Mouse (Mus musculus): ENCODE results near the gene B3gnt2.
"Not testable (repeated sequence)": the region's sequence is repeated elsewhere in the genome, so short reads cannot be mapped to it uniquely, and the experiment has no call there.

B3gnt2 gene

DNA sequence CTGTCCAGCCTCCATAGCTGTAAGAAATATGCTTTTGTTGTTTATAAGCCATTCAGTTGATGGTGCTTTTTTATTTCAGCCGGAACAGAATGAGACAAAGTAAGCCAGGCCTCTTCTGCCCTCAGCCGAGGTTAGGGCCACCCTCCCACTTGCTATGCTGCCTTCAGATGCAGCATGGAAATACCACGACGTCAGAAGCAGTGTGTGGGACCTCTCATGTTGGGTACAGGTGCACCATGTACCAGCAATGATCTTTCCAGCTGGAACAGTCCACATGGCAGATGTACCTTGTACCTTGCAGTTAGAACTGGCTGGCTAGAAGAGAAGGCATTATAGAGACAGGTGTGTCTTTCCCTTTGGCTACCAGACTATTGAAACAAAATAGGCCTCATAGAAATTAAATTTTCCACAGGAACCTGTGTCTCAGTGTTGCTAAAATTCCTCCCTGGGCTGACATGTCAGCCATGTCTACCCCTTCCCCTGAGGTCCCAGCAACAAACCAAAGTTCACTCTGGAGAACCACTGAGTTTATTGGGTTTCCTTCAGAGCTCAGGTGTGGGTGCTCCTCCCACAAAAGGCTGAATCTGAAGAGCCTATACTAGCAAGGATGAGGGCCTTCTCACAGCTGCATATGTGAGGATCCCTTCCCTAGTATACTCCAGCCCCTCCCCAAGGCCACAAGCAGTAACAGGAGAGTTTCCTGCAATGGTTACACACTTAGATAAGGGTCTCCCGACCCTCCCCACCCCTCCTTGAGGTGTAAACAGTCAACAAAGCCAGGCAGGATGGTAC lies 121.1 kb downstream of the B3gnt2 start:
- no peak for DNase-seq (ENCODE audit: extremely low read depth, low read depth, low spot score)

DNA sequence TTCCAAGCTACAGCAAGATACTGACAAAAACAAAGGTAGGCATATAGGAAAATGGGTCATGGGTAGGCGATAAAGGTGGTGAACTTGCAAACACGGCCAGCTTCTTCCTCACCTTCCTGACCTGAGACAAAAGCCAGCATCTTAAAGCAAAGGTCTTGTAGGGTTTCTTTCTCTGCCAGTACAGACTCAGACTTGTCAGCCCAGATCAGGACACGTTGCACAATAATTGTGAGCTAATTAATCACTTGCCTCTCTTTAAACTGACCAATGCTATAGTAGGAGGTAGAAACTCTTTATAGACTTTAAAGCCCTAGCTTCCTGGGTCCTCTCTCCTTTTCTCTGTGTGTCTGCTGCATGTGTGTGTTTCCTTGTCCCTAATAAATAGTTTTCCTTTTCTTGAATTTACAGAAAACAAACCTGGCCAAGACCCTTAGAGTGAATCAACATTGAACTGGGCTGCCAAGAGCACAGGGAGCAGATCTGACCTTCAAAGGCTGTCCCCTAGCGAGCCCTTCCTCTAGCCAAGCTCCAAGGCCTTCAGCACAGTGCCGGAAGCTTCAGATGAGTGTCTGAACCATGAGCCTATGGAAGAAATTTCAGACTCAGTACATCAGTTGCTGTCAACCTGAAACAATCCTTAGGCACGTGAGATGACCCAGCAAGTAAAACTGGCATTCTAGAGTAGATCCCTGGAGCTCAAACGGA lies 124.1 kb downstream of the B3gnt2 start:
- DNase-seq (ENCODE audit: extremely low read depth, low read depth, low spot score): peak; percentile 64

DNA sequence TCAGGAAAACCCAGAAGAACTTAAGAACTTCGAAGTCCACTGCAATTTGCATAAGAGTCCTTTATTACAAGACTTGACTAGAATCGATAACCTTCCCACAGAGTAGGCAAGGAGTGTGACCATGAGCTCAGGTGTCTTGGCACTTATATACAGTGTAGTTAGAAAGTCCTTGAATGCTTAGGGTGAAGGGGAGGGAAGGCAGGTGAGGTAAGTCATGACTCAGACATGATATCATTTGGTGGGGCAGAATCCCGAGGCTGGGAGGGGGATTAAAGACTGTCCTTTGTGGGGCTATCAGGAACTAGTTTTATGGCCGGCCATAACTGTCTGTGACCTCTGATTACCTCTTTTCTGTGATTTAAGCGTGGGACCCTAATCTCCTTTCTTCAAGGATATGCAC lies 125.6 kb downstream of the B3gnt2 start:
- not testable (repeated sequence) for DNase-seq (ENCODE audit: extremely low read depth, low read depth, low spot score)

DNA sequence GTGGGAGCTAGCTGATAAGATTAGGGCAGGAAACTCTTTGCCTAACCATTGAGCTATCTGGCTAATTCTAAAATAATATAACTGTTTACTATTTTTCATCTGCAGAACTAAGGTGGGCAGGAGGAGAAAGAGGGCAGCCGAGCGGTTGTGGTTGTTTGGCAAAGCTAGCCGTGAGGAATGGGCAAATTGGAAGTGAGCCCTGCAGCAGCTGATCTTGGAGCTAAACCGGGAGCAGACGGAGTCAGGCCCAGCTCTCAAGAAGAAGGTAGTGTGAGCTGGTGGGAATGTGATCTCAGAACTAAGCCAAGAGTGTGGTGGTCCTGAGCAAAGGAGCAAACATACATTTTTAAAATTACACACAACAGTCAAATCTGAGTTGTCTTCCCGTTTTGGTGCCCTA lies 126.8 kb downstream of the B3gnt2 start:
- no peak for DNase-seq (ENCODE audit: extremely low read depth, low read depth, low spot score)

DNA sequence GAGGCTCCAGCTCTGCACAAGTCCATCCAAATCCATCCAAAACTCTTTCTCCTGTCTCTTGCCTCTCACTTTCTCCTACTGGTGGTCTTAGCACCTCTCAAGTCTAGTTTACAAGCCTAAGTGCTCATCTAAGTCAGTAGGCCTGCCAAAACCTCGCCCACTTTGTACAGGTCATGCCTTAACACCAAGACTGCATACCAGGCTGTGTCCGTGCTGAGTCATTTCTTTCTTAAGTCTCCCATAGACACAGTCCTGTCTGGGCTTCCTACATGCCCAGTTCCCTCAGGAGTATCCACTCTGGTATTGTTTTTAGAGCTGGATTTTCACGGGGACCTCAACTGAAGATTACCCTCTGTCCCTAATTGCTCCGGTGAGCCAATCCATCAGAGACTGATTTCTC lies 127.9 kb downstream of the B3gnt2 start:
- no peak for DNase-seq (ENCODE audit: extremely low read depth, low read depth, low spot score)

DNA sequence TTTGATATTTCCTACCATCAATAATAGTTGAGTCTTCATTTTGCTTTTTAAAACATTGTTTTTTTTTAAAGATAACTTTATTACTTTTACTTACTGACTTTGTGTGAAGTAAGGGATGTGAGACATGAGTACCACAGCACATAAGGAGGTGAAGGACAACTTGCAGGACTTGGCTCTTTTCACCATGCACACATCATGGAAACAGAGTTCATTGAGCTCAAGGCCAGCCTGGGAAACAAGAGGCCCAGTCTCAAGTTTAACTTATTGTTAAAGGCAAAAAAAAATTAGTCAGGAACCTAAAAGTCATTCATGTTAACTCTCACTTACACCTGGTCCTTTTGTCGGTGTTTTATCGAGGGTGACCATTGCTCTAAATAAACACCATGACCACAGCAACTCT lies 137.7 kb downstream of the B3gnt2 start:
- no peak for DNase-seq (ENCODE audit: extremely low read depth, low read depth, low spot score)

DNA sequence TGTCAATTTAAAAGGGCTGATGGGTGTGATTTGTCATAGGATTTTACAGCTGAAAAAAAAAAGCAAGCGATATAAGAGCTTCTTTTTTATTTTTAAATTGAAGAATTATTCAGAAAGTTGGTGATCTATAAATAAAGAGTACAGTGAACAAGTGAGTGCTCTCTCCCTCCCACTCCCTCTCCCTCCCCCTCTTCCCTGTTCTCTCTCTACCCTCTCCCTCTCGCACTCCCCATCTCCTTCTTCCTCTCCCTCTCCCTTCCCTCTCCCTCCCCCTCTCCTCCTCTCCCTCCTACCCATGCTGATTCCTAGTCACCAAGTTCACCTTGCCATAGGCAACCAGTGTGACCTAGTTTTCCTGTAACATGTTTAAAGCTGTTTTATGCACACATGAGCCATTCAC lies 140.7 kb downstream of the B3gnt2 start:
- DNase-seq (ENCODE audit: extremely low read depth, low read depth, low spot score): no peak

DNA sequence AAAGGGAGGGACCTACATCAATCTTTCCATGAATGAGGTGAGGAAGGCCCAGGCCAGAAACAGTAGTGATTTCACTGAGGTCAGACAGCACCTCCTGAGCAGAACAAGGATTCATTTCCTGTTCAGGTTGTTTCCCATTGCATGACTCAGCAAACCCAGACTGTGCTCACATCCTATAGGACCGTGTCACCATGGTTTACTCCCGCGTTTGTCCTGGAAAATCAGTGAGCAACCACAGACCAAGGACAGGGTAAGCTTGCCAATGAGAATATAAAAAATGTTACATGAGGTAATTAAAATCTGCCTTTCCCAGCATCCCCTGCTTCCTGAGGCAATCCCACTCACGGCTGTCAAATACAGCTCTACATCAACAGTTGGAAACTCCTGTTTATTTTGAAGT lies 141.2 kb downstream of the B3gnt2 start:
- no peak for DNase-seq (ENCODE audit: extremely low read depth, low read depth, low spot score)

DNA sequence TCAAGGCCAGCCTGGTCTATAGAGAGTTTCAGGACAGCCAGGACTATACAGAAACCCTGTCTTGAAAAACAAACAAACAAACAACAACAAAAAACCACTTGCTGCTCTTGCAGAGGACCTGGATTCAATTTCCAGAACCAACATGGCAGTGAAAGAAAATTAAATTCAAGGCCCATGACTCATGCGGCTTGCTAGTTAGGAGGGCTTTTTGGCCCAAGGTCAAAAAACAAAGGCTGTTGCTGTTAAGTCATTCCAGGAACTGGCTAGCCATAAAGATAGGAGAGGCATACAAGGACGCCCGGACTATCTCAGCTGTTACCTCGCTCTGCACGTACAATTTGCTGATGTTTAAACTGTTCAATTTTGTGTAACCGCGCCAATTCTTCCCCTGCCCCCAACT lies 142.7 kb downstream of the B3gnt2 start:
- no peak for DNase-seq (ENCODE audit: extremely low read depth, low read depth, low spot score)

DNA sequence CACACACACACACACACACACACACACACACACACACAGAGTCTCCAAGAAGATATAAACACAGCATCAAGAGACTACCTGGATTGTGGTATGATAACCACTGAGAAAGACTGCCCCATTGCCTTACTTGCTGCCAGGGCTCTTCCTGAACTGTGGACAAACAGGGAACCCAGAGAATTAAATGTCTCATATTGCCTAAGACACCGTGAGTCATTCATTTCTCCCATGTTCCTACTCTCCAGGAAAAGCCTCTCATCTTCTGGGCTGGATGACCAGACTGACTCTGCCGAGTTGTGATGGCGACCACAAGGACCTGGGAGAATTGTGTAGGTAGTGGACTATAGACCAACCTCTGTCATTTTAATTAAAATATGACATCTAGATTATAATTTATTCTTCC lies 149.4 kb downstream of the B3gnt2 start:
- DNase-seq (ENCODE audit: extremely low read depth, low read depth, low spot score): no peak

DNA sequence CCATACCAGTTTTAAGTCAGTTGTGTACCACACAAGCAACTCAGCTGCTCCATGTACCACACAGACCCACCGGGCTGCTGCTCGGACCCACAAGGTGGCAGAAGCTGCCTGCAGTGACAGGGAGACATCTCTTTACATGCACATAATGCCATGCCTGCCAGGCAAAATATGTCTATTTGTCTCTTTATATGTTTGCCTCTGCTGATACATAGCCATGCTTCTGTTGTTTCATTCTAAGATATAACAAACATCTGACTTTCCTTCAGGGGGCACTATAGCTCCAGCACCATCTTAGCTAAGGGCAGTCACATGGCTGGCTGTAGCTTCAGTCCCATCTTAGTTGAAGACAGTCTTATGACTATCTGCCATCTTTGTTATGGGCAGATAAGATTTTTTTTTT lies 150.2 kb downstream of the B3gnt2 start:
- DNase-seq (ENCODE audit: extremely low read depth, low read depth, low spot score): no peak

Measured in fat pad, adult 2 months (tissue).